Mouse (Mus musculus) WW6 (cell line): Measurements from ENCODE around the gene Ms4a4b.
"Not testable (repeated sequence)": the region's sequence is repeated elsewhere in the genome, so short reads cannot be mapped to it uniquely, and the experiment has no call there.

ENCODE experiments used
- DNase-seq: peaks from one replicate; pipeline ENCODE4 v3.0.0-alpha.2; 2013; ENCODE audit warnings: low read depth, low spot score

Ms4a4b gene

GRCm38 (mm10) chr19:11443338-11443737 is at the start of gene Ms4a4b:
Gene Ms4a4b (plus strand): TSS chr19:11443553.
- DNase-seq: no peak

GRCm38 (mm10) chr19:11395769-11396168 is 47.6 kb upstream of the Ms4a4b start:
- DNase-seq: no peak

- no peak for DNase-seq
Measured at GRCm38 (mm10) chr19:11404527-11404926, 38.8 kb upstream of the Ms4a4b start, which contains the start of gene Ms4a4c. Gene Ms4a4c (plus strand): TSS chr19:11404770.

- DNase-seq: no peak
Measured at GRCm38 (mm10) chr19:11407428-11407827, 35.9 kb upstream of the Ms4a4b start.

- no peak for DNase-seq
Measured at GRCm38 (mm10) chr19:11408591-11408990, 34.8 kb upstream of the Ms4a4b start.

GRCm38 (mm10) chr19:11411640-11412039 is 31.7 kb upstream of the Ms4a4b start:
- no peak for DNase-seq

- no peak for DNase-seq
Measured at GRCm38 (mm10) chr19:11414084-11414483, 29.3 kb upstream of the Ms4a4b start.

GRCm38 (mm10) chr19:11415581-11415980 is 27.8 kb upstream of the Ms4a4b start:
- DNase-seq: no peak

GRCm38 (mm10) chr19:11418865-11419264 is 24.5 kb upstream of the Ms4a4b start:
- not testable (repeated sequence) for DNase-seq

GRCm38 (mm10) chr19:11431209-11431608 is 12.1 kb upstream of the Ms4a4b start:
- DNase-seq: not testable (repeated sequence)

GRCm38 (mm10) chr19:11435058-11435834 is 8.1 kb upstream of the Ms4a4b start:
- no peak for DNase-seq

- DNase-seq: no peak
Measured at GRCm38 (mm10) chr19:11443964-11444363, 611 bp downstream of the Ms4a4b start.

- no peak for DNase-seq
Measured at GRCm38 (mm10) chr19:11447238-11447637, 3.9 kb downstream of the Ms4a4b start.

- not testable (repeated sequence) for DNase-seq
Measured at GRCm38 (mm10) chr19:11459041-11459440, 15.7 kb downstream of the Ms4a4b start.

GRCm38 (mm10) chr19:11464795-11465194 is 21.4 kb downstream of the Ms4a4b start:
- not testable (repeated sequence) for DNase-seq

GRCm38 (mm10) chr19:11466471-11466870 is 23.1 kb downstream of the Ms4a4b start:
- DNase-seq: no peak

- DNase-seq: not testable (repeated sequence)
Measured at GRCm38 (mm10) chr19:11468361-11468760, 25.0 kb downstream of the Ms4a4b start.

- DNase-seq: not testable (repeated sequence)
Measured at GRCm38 (mm10) chr19:11469215-11469614, 25.9 kb downstream of the Ms4a4b start, which contains the start of gene Ms4a6c. Gene Ms4a6c (plus strand): TSS chr19:11469366.

GRCm38 (mm10) chr19:11479714-11480113 is 36.4 kb downstream of the Ms4a4b start:
- DNase-seq: no peak

- no peak for DNase-seq
Measured at GRCm38 (mm10) chr19:11482684-11483083, 39.3 kb downstream of the Ms4a4b start.

GRCm38 (mm10) chr19:11483941-11484340 is 40.6 kb downstream of the Ms4a4b start:
- DNase-seq: no peak

- no peak for DNase-seq
Measured at GRCm38 (mm10) chr19:11484388-11484787, 41.0 kb downstream of the Ms4a4b start.

GRCm38 (mm10) chr19:11485266-11485665 is 41.9 kb downstream of the Ms4a4b start:
- no peak for DNase-seq
